Mouse (Mus musculus) ovary, postnatal 36 days (tissue): ENCODE measurements around the gene Gbp5.
"Not testable (repeated sequence)": the region's sequence is repeated elsewhere in the genome, so short reads cannot be mapped to it uniquely, and the experiment has no call there.

Source experiments
- DNase-seq: peaks from one replicate; pipeline ENCODE4 v3.0.0; 2022; ENCODE audit warnings: low spot score, mixed read lengths

The Gbp5 gene

GRCm38 (mm10) chr3:142542776-142543175 lies 49.0 kb downstream of the Gbp5 start:
- DNase-seq: not testable (repeated sequence)

GRCm38 (mm10) chr3:142546690-142547089 lies 52.9 kb downstream of the Gbp5 start:
- no peak for DNase-seq

- DNase-seq: no peak
These were observed 56.4 kb downstream of the Gbp5 start for GRCm38 (mm10) chr3:142550052-142550676.

- DNase-seq: no peak
These were observed 60.8 kb downstream of the Gbp5 start for GRCm38 (mm10) chr3:142554601-142555000.

DNA sequence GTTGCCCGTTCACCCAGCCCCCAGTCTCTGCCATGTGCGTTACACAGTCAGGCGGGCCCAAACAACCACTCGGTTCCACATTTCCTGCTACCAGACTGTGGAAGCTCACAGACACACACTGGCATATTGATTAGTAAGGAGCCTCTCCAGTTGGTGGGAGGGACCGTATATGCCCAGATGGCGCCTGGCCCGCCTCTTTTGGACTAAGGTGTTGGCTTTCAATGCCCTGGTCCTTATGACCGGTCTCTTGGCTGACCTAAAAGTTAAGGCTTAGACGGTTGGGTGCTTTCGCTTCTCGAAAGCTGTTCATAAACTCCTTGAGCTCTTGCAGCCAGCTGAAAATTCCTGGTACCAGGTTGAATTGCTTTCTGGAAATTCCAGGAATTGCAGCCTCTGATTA lies 61.8 kb downstream of the Gbp5 start:
- DNase-seq: no peak

GRCm38 (mm10) chr3:142559632-142560228 lies 66.0 kb downstream of the Gbp5 start, which contains the start of gene Gbp3:
Gbp3 (plus strand) TSS chr3:142560026.
- DNase-seq: no peak

- peak; percentile 87 for DNase-seq
These were observed 66.6 kb downstream of the Gbp5 start for GRCm38 (mm10) chr3:142560296-142560948.

DNA sequence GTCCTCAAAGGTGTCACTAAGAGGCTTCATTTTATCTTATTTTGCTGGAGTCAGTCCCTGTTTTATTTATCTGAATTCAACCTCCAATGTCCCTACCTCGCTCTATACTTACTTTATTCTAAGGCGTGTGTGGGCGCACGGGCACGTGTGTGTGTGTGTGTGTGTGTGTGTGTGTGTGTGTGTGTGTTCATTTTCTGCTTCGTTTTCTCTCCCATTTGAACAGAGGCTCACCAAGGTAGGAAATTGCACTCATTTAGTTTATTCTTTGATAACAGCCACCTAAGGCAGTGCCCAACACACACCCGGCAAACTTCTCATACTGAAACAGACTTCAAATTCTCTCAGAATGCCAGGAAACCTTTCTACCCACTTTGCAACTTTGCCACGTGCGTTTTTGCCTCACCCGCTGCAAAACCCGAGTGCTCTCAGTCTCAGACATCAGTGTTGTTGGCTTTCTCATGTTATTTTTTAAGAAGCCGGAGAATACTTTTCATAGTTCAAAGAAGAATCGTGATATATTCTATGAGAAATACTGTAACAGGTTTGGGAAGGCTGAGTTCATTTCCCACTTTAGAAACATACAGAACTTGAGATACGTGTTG lies 67.4 kb downstream of the Gbp5 start:
- DNase-seq: no peak

DNA sequence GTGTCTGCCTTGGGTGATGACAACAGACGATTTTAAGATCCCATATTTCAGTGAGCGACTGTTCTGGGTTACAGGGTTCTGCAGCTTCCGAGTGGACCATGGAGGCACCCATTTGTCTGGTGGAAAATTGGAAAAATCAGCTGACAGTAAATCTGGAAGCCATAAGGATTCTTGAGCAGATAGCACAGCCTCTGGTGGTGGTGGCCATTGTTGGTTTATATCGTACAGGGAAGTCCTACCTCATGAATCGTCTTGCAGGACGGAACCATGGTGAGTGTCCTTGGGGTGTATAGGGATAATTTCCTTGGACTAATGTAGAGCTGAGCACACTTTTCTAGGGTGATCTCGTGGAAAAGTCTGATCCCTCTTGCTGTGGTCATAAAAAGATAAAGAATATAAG lies 67.9 kb downstream of the Gbp5 start:
- DNase-seq: no peak

DNA sequence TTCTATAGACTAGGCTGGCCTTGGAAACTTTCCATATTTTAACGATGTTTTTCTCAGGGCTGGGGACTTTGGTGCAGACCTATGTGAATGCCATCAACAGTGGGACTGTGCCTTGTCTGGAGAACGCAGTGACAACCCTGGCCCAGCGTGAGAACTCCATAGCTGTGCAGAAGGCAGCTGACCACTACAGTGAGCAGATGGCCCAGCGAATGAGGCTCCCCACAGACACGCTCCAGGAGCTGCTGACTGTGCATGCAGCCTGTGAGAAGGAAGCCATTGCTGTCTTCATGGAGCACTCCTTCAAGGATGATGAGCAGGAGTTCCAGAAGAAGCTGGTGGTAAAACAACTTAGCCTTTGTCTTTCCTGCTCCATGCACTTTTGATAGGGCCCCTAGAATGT lies 73.7 kb downstream of the Gbp5 start:
- not testable (repeated sequence) for DNase-seq

GRCm38 (mm10) chr3:142570738-142571137 lies 77.0 kb downstream of the Gbp5 start:
- no peak for DNase-seq
